Mouse (Mus musculus) adrenal gland, postnatal 25 days (tissue): Measurements from ENCODE around the gene Runx3. TPM values are rescaled to one million over a fixed set of nuclear protein-coding genes. Genes with fewer than 3 reads are reported as not detected.

Experiments used
- DNase-seq: peaks from one replicate; pipeline ENCODE4 v3.0.0; 2021; ENCODE audit warnings: mixed read lengths
- long read RNA-seq: library from polyadenylated mRNA; stranded (forward); transcript quantifications from one replicate; pipeline ENCODE4 v2.0.0, GENCODE M21; 2021
- total RNA-seq: library from RNA; stranded (reverse); gene quantifications from 2 replicates; pipeline ENCODE4 v1.2.3, GENCODE M21; 2021

Gene Runx3
- total RNA-seq: 1.0 and 1.7 TPM in 2 replicates
- long read RNA-seq, partial matches to known transcripts: 0 of 1 reads
- long read RNA-seq, other reads (novel, unspliced or antisense): 0 of 1 reads

GRCm38 (mm10) chr4:135120342-135121100 lies at the start of gene Runx3:
Runx3 (plus strand) TSS chr4:135120652.
- DNase-seq: no peak

- DNase-seq: no peak
Measured at GRCm38 (mm10) chr4:135072671-135073070, 47.8 kb upstream of the Runx3 start.

- no peak for DNase-seq
Measured at GRCm38 (mm10) chr4:135073523-135073922, 46.9 kb upstream of the Runx3 start.

- no peak for DNase-seq
Measured at GRCm38 (mm10) chr4:135074646-135075045, 45.8 kb upstream of the Runx3 start.

- no peak for DNase-seq
Measured at GRCm38 (mm10) chr4:135075360-135075759, 45.1 kb upstream of the Runx3 start.

- DNase-seq: no peak
Measured at GRCm38 (mm10) chr4:135076611-135077010, 43.8 kb upstream of the Runx3 start.

GRCm38 (mm10) chr4:135077196-135077595 lies 43.3 kb upstream of the Runx3 start:
- no peak for DNase-seq

GRCm38 (mm10) chr4:135079859-135080640 lies 40.4 kb upstream of the Runx3 start:
- no peak for DNase-seq

GRCm38 (mm10) chr4:135080641-135080920 lies 39.9 kb upstream of the Runx3 start:
- no peak for DNase-seq

- no peak for DNase-seq
Measured at GRCm38 (mm10) chr4:135083089-135083488, 37.4 kb upstream of the Runx3 start.

- no peak for DNase-seq
Measured at GRCm38 (mm10) chr4:135085077-135085853, 35.2 kb upstream of the Runx3 start.

GRCm38 (mm10) chr4:135090613-135091012 lies 29.8 kb upstream of the Runx3 start:
- no peak for DNase-seq

GRCm38 (mm10) chr4:135092871-135093270 lies 27.6 kb upstream of the Runx3 start:
- no peak for DNase-seq

GRCm38 (mm10) chr4:135095693-135096092 lies 24.8 kb upstream of the Runx3 start:
- no peak for DNase-seq

- DNase-seq: no peak
Measured at GRCm38 (mm10) chr4:135097910-135098891, 22.3 kb upstream of the Runx3 start.

GRCm38 (mm10) chr4:135102019-135102740 lies 18.3 kb upstream of the Runx3 start:
- DNase-seq: no peak

- no peak for DNase-seq
Measured at GRCm38 (mm10) chr4:135102761-135103160, 17.7 kb upstream of the Runx3 start.

GRCm38 (mm10) chr4:135103800-135104199 lies 16.7 kb upstream of the Runx3 start:
- no peak for DNase-seq

- no peak for DNase-seq
Measured at GRCm38 (mm10) chr4:135106968-135107367, 13.5 kb upstream of the Runx3 start.

GRCm38 (mm10) chr4:135108666-135109065 lies 11.8 kb upstream of the Runx3 start:
- no peak for DNase-seq

- DNase-seq: no peak
Measured at GRCm38 (mm10) chr4:135113656-135114055, 6.8 kb upstream of the Runx3 start.
